Mouse (Mus musculus): ENCODE results near the gene 4930519G04Rik.
"Not testable (repeated sequence)": the region's sequence is repeated elsewhere in the genome, so short reads cannot be mapped to it uniquely, and the experiment has no call there.

The 4930519G04Rik gene

GRCm38 (mm10) chr5:114913686-114914085 is 60.2 kb downstream of the 4930519G04Rik start:
- no peak for DNase-seq (ENCODE audit: low spot score in 2 of 2)

GRCm38 (mm10) chr5:114914855-114915254 is 61.4 kb downstream of the 4930519G04Rik start:
- peak; percentile 35 to 40 for DNase-seq (ENCODE audit: low spot score in 2 of 2)

- no peak for DNase-seq (ENCODE audit: low spot score in 2 of 2)
These were observed 62.4 kb downstream of the 4930519G04Rik start for GRCm38 (mm10) chr5:114915854-114916253.

GRCm38 (mm10) chr5:114916777-114917176 is 63.3 kb downstream of the 4930519G04Rik start:
- no peak for DNase-seq (ENCODE audit: low spot score in 2 of 2)

- DNase-seq (ENCODE audit: low spot score in 2 of 2), result not testable (repeated sequence)
These were observed 63.9 kb downstream of the 4930519G04Rik start for GRCm38 (mm10) chr5:114917357-114917756.

GRCm38 (mm10) chr5:114921551-114922365 is 68.3 kb downstream of the 4930519G04Rik start:
- peak in 1 of 2 experiments; percentile 16 for DNase-seq (ENCODE audit: low spot score in 2 of 2)

GRCm38 (mm10) chr5:114922366-114922731 is 68.9 kb downstream of the 4930519G04Rik start:
- no peak for DNase-seq (ENCODE audit: low spot score in 2 of 2)

- DNase-seq (ENCODE audit: low spot score in 2 of 2), result no peak
These were observed 69.6 kb downstream of the 4930519G04Rik start, which contains the start of gene Oasl1 for GRCm38 (mm10) chr5:114922998-114923473. TSS of gene Oasl1 (plus strand) at chr5:114923240.

GRCm38 (mm10) chr5:114926153-114926684 is 72.8 kb downstream of the 4930519G04Rik start:
- no peak for DNase-seq (ENCODE audit: low spot score in 2 of 2)

- no peak for DNase-seq (ENCODE audit: low spot score in 2 of 2)
These were observed 73.3 kb downstream of the 4930519G04Rik start for GRCm38 (mm10) chr5:114926753-114927152.

GRCm38 (mm10) chr5:114931626-114932025 is 78.2 kb downstream of the 4930519G04Rik start:
- no peak for DNase-seq (ENCODE audit: low spot score in 2 of 2)

- no peak for DNase-seq (ENCODE audit: low spot score in 2 of 2)
These were observed 79.7 kb downstream of the 4930519G04Rik start for GRCm38 (mm10) chr5:114933206-114933605.

Measured in frontal cortex, postnatal 36 days (tissue).